In genomic region chr7:125969076-125969475, GRCm38 (mm10) we compare ENCODE assay signal across 22 mouse cellular contexts.
DNase-seq lines count a peak whose midpoint lies in the region; ATAC-seq and TF ChIP-seq lines count a peak whose summit lies in the region.
"Had no signal": no experiment of that assay in that cellular context is flagged by ENCODE, and none has a peak within 500 bp of the region (broad histone marks: within the 10 kb centered on the region; RNA-seq: fewer than 3 reads in every experiment).

No protein-coding gene starts in this region.

- no peaks in the 10 kb centered on the region for H3K36me3 ChIP-seq in midbrain, embryonic 10.5 days
- H3K36me3 ChIP-seq in midbrain, postnatal 0 days (ENCODE audit: insufficient read depth, low read length): no peaks in the 10 kb centered on the region
- H3K36me3 ChIP-seq: embryonic facial prominence, embryonic 10.5 days; forebrain, embryonic 10.5 days; G1E; hindbrain, embryonic 10.5 days; intestine, embryonic 15.5 days had no signal

- intact Hi-C loops in left cerebral cortex, postnatal 36 days (cut with DNase I): no loop called here

- H3K9ac ChIP-seq in midbrain, postnatal 0 days (replicated peaks; ENCODE audit: low read length, poor library complexity, severe bottlenecking): no peak overlapping the region
- H3K9ac ChIP-seq: hindbrain, embryonic 14.5 days; intestine, embryonic 15.5 days had no signal

- ATAC-seq in midbrain, postnatal 0 days (ENCODE audit: low FRiP score): no peak
- ATAC-seq in erythroblast, adult 5-6 weeks (replicated peaks; ENCODE audit: low FRiP score, poor library complexity, severe bottlenecking): no peak
- ATAC-seq: CD4-positive, CD25-positive, alpha-beta regulatory T cell, adult 4 months; forebrain, embryonic 14.5 days; intestine, embryonic 15.5 days had no signal

- WGBS in midbrain, embryonic 10.5 days: 78% methylated on average over 3 of the region's 3 CpGs
- WGBS in midbrain, postnatal 0 days: 79% methylated on average over 3 of the region's 3 CpGs

- H3K4me3 ChIP-seq in midbrain, embryonic 10.5 days: no peak overlapping the region
- no peak overlapping the region for H3K4me3 ChIP-seq in midbrain, postnatal 0 days (ENCODE audit: low read depth, low read length)
- H3K4me3 ChIP-seq: embryonic facial prominence, embryonic 10.5 days; erythroblast, embryonic 14.5 days; forebrain, embryonic 10.5 days; gastrocnemius, adult 2 months; hindbrain, embryonic 10.5 days; intestine, embryonic 15.5 days had no signal

- DNase-seq in adrenal gland, adult (ENCODE audit: inconsistent age in 2 of 2, low spot score in 1 of 2): peak; percentile 84 to 92
- no peak for DNase-seq in adrenal gland, adult 18-20 months (ENCODE audit: low spot score in 2 of 2)
- DNase-seq in midbrain, embryonic 10.5 days (ENCODE audit: low spot score): no peak
- DNase-seq in midbrain, postnatal 0 days (ENCODE audit: low spot score): no peak
- peak; percentile 63 for DNase-seq in adrenal gland, postnatal 10 days
- no peak for DNase-seq in left cerebral cortex, postnatal 36 days (ENCODE audit: low spot score in 2 of 2)
- DNase-seq: B cell, adult 2 months; cerebellum, adult 2 months; cerebellum, postnatal 10 days; gastrocnemius, adult 2 months; gastrocnemius, postnatal 25 days; heart, postnatal 10 days had no signal

- H3K27me3 ChIP-seq in midbrain, embryonic 10.5 days (ENCODE audit: low read depth, poor library complexity, severe bottlenecking): no peaks in the 10 kb centered on the region
- no peaks in the 10 kb centered on the region for H3K27me3 ChIP-seq in midbrain, postnatal 0 days (ENCODE audit: insufficient read depth, low read length)
- H3K27me3 ChIP-seq: intestine, embryonic 15.5 days had no signal

- no peak for TF ChIP-seq CTCF in midbrain, postnatal 0 days (IDR thresholded peaks at IDR 0.05)

- no peak overlapping the region for H3K4me2 ChIP-seq in midbrain, postnatal 0 days (ENCODE audit: low read depth, low read length, poor library complexity, severe bottlenecking)
- H3K4me2 ChIP-seq: hindbrain, embryonic 14.5 days; intestine, embryonic 15.5 days had no signal

- H3K4me1 ChIP-seq in midbrain, embryonic 10.5 days: peaks cover 77% of the 10 kb centered on the region
- 0 out of 2 replicates have a peak, but pooled peaks cover 5% of the 10 kb centered on the region for H3K4me1 ChIP-seq in midbrain, postnatal 0 days (ENCODE audit: insufficient read depth, low read length)

- H3K27ac ChIP-seq in midbrain, embryonic 10.5 days (replicated peaks): peak overlapping the region; percentile 42; the same call in 1 of the 2 replicates
- H3K27ac ChIP-seq in midbrain, postnatal 0 days (ENCODE audit: low read depth, low read length): no peak overlapping the region
- H3K27ac ChIP-seq: embryonic facial prominence, embryonic 10.5 days; forebrain, embryonic 10.5 days; gastrocnemius, adult 2 months; hindbrain, embryonic 14.5 days; intestine, embryonic 15.5 days had no signal

- no peaks in the 10 kb centered on the region for H3K9me3 ChIP-seq in midbrain, embryonic 10.5 days (replicated peaks)
- H3K9me3 ChIP-seq in midbrain, postnatal 0 days (ENCODE audit: low read length): no peaks in the 10 kb centered on the region
- H3K9me3 ChIP-seq: embryonic facial prominence, embryonic 10.5 days; forebrain, embryonic 10.5 days; G1E; hindbrain, embryonic 10.5 days; intestine, embryonic 15.5 days had no signal

Comparison
In these comparisons a context has a peak if more than half of its experiments do, and no peak if none do; other contexts are left out.
1. DNase-seq: peak in adrenal gland, adult (2 of 2) and adrenal gland, postnatal 10 days (single experiment); none in adrenal gland, adult 18-20 months (0 of 2), midbrain, embryonic 10.5 days (single experiment), midbrain, postnatal 0 days (single experiment) and left cerebral cortex, postnatal 36 days (0 of 2).